In genomic region chr14:6756384-6757230, GRCm38 (mm10) we compare ENCODE assay signal across 7 mouse cellular contexts. TPM values are rescaled to one million over a fixed set of nuclear protein-coding genes. Genes with fewer than 3 reads are reported as not detected.
A peak's percentile ranks its signal among the peaks of the same experiment; 100 is the strongest.
DNase-seq lines count a peak whose midpoint lies in the region; ATAC-seq and TF ChIP-seq lines count a peak whose summit lies in the region.
"Not testable (repeated sequence)": the region's sequence is repeated elsewhere in the genome, so short reads cannot be mapped to it uniquely, and the experiment has no call there.

No protein-coding gene starts in this region.

- not testable (repeated sequence) for H3K27me3 ChIP-seq in forebrain, embryonic 13.5 days; heart, embryonic 14.5 days (ENCODE audit: control insufficient read depth, insufficient read depth, low read length); kidney, adult 2 months (replicated peaks; ENCODE audit: control insufficient read depth, insufficient read depth, low read length); liver, embryonic 11.5 days (replicated peaks; ENCODE audit: control insufficient read depth, insufficient read depth, low read length); midbrain, embryonic 15.5 days (replicated peaks); stomach, embryonic 14.5 days (ENCODE audit: control insufficient read depth, insufficient read depth, low read length)

- peak overlapping the region; percentile 62 for H3K9ac ChIP-seq in forebrain, embryonic 13.5 days
- H3K9ac ChIP-seq in heart, embryonic 14.5 days (ENCODE audit: low read length): peak overlapping the region; percentile 56
- H3K9ac ChIP-seq in liver, embryonic 11.5 days (ENCODE audit: low read depth, low read length); stomach, embryonic 14.5 days (replicated peaks; ENCODE audit: low read depth, low read length): not testable (repeated sequence)
- H3K9ac ChIP-seq in midbrain, embryonic 15.5 days: peak overlapping the region; percentile 42; the same call in 1 of the 2 replicates

- H3K27ac ChIP-seq in forebrain, embryonic 13.5 days; heart, embryonic 14.5 days (replicated peaks in 1 of 2; ENCODE audit: control insufficient read depth in 1 of 2, insufficient read depth in 1 of 2, low read depth in 2 of 2, low read length in 2 of 2); kidney, adult 2 months (ENCODE audit: insufficient read depth, low read depth, low read length); liver, embryonic 11.5 days (ENCODE audit: low read depth, low read length); stomach, embryonic 14.5 days (ENCODE audit: low read length): not testable (repeated sequence)
- peak overlapping the region; percentile 50; the same call in 1 of the 2 replicates for H3K27ac ChIP-seq in midbrain, embryonic 15.5 days

- peak overlapping the region; percentile 57 for H3K4me2 ChIP-seq in forebrain, embryonic 13.5 days
- peak overlapping the region; percentile 50 for H3K4me2 ChIP-seq in heart, embryonic 14.5 days (ENCODE audit: low read length)
- H3K4me2 ChIP-seq in liver, embryonic 11.5 days: peak overlapping the region; percentile 51
- peak overlapping the region; percentile 44 for H3K4me2 ChIP-seq in midbrain, embryonic 15.5 days
- peak overlapping the region; percentile 26; the same call in 1 of the 2 replicates for H3K4me2 ChIP-seq in stomach, embryonic 14.5 days (replicated peaks; ENCODE audit: low read depth, low read length)

- not testable (repeated sequence) for TF ChIP-seq CTCF in kidney, adult 2 months (conservative IDR thresholded peaks at IDR 0.05; ENCODE audit: insufficient read depth, insufficient read length, low read depth, low read length)

- peak; percentile 2 for DNase-seq in cerebellum, adult 11-12 months
- peak; percentile 6 for DNase-seq in kidney, adult 2 months
- DNase-seq in liver, embryonic 11.5 days (ENCODE audit: low spot score): peak; percentile 28

- H3K9me3 ChIP-seq in forebrain, embryonic 13.5 days (replicated peaks); heart, embryonic 14.5 days (ENCODE audit: control insufficient read depth, low read length); liver, embryonic 11.5 days (ENCODE audit: control insufficient read depth, low read length); midbrain, embryonic 15.5 days; stomach, embryonic 14.5 days (ENCODE audit: control insufficient read depth, low read depth, low read length): not testable (repeated sequence)

- not testable (repeated sequence) for H3K4me1 ChIP-seq in forebrain, embryonic 13.5 days; heart, embryonic 14.5 days (ENCODE audit: control insufficient read depth in 2 of 2, insufficient read depth in 2 of 2, low read length in 2 of 2); kidney, adult 2 months (ENCODE audit: control insufficient read depth, insufficient read depth, low read length); liver, embryonic 11.5 days (replicated peaks; ENCODE audit: control insufficient read depth, insufficient read depth, low read length); midbrain, embryonic 15.5 days; stomach, embryonic 14.5 days (ENCODE audit: control insufficient read depth, insufficient read depth, low read length)

- peak overlapping the region; percentile 47 for H3K4me3 ChIP-seq in forebrain, embryonic 13.5 days
- peak overlapping the region; percentile 39 to 54 for H3K4me3 ChIP-seq in heart, embryonic 14.5 days (ENCODE audit: control insufficient read depth in 1 of 2, insufficient read depth in 1 of 2, low read depth in 1 of 2, low read length in 2 of 2)
- peak overlapping the region; percentile 35 for H3K4me3 ChIP-seq in kidney, adult 2 months (ENCODE audit: insufficient read depth, low read depth, low read length)
- peak overlapping the region; percentile 41 for H3K4me3 ChIP-seq in liver, embryonic 11.5 days (ENCODE audit: low read depth, low read length)
- peak overlapping the region; percentile 46 for H3K4me3 ChIP-seq in midbrain, embryonic 15.5 days
- peak overlapping the region; percentile 31; the same call in 1 of the 2 replicates for H3K4me3 ChIP-seq in stomach, embryonic 14.5 days (ENCODE audit: low read depth, low read length)

- WGBS in forebrain, embryonic 13.5 days: under 1% methylated on average over 26 of the region's 67 CpGs
- 0% methylated on average over 33 of the region's 67 CpGs for WGBS in heart, embryonic 14.5 days
- 0% methylated on average over 29 of the region's 67 CpGs for WGBS in kidney, adult 2 months
- 1% methylated on average over 21 of the region's 67 CpGs for WGBS in liver, embryonic 11.5 days
- 2% methylated on average over 36 of the region's 67 CpGs for WGBS in midbrain, embryonic 15.5 days
- WGBS in stomach, embryonic 14.5 days: 2% methylated on average over 28 of the region's 67 CpGs

- not testable (repeated sequence) for ATAC-seq in forebrain, embryonic 13.5 days; heart, embryonic 14.5 days (ENCODE audit: insufficient number of reproducible peaks, insufficient read depth, low FRiP score, low read depth); liver, embryonic 11.5 days (replicated peaks; ENCODE audit: low FRiP score); midbrain, embryonic 15.5 days (replicated peaks); stomach, embryonic 14.5 days (ENCODE audit: insufficient number of reproducible peaks, insufficient read depth, low FRiP score, low read depth)

- not testable (repeated sequence) for H3K36me3 ChIP-seq in forebrain, embryonic 13.5 days (ENCODE audit: poor library complexity, severe bottlenecking); heart, embryonic 14.5 days (ENCODE audit: control insufficient read depth, insufficient read depth, low read length); kidney, adult 2 months (ENCODE audit: control insufficient read depth, insufficient read depth, low read length); liver, embryonic 11.5 days (ENCODE audit: control insufficient read depth, insufficient read depth, low read length); midbrain, embryonic 15.5 days (replicated peaks); stomach, embryonic 14.5 days (ENCODE audit: control insufficient read depth, insufficient read depth, low read length)

- not testable (repeated sequence) for TF ChIP-seq POLR2A in kidney, adult 2 months (IDR thresholded peaks at IDR 0.05; ENCODE audit: low read depth, low read length)

RNA-seq across cellular contexts. Expression of gene Gm3636, which starts 14.5 kb away (rescaled TPM):
- polyA plus RNA-seq in forebrain, embryonic 13.5 days (2015; fragmentation: Nextera tagmentation; extraction: Ambion mirVana): 9.1 and 9.5 TPM in 2 replicates
- 8.3 and 13.3 TPM in 2 replicates for polyA plus RNA-seq in heart, embryonic 14.5 days (2014; fragmentation: Nextera tagmentation; extraction: Ambion mirVana)
- 0.06 TPM in 1 of 2 replicates, not detected in the other for polyA plus RNA-seq in kidney, adult 2 months (2012; rRNA removed)
- polyA plus RNA-seq in liver, embryonic 11.5 days (2014; fragmentation: Nextera tagmentation; extraction: Ambion mirVana): 1.8 and 1.9 TPM in 2 replicates
- 18.6 and 20.1 TPM in 2 replicates for polyA plus RNA-seq in midbrain, embryonic 15.5 days (2015; fragmentation: Nextera tagmentation; extraction: Ambion mirVana)
- 5.7 and 8.9 TPM in 2 replicates for polyA plus RNA-seq in stomach, embryonic 14.5 days (2014; fragmentation: Nextera tagmentation; extraction: Ambion mirVana)

RNA-seq across cellular contexts. Expression of gene Gm8362, which starts 17.6 kb away (rescaled TPM):
- polyA plus RNA-seq in forebrain, embryonic 13.5 days (2015; fragmentation: Nextera tagmentation; extraction: Ambion mirVana): not detected in 2 replicates
- polyA plus RNA-seq in heart, embryonic 14.5 days (2014; fragmentation: Nextera tagmentation; extraction: Ambion mirVana): not detected in 2 replicates
- not detected in 2 replicates for polyA plus RNA-seq in kidney, adult 2 months (2012; rRNA removed)
- not detected in 2 replicates for polyA plus RNA-seq in liver, embryonic 11.5 days (2014; fragmentation: Nextera tagmentation; extraction: Ambion mirVana)
- not detected in 2 replicates for polyA plus RNA-seq in midbrain, embryonic 15.5 days (2015; fragmentation: Nextera tagmentation; extraction: Ambion mirVana)
- not detected in 2 replicates for polyA plus RNA-seq in stomach, embryonic 14.5 days (2014; fragmentation: Nextera tagmentation; extraction: Ambion mirVana)

RNA-seq across cellular contexts. Expression of gene Gm8050, which starts 36.6 kb away (rescaled TPM):
- polyA plus RNA-seq in forebrain, embryonic 13.5 days (2015; fragmentation: Nextera tagmentation; extraction: Ambion mirVana): not detected in 2 replicates
- not detected in 2 replicates for polyA plus RNA-seq in heart, embryonic 14.5 days (2014; fragmentation: Nextera tagmentation; extraction: Ambion mirVana)
- polyA plus RNA-seq in kidney, adult 2 months (2012; rRNA removed): not detected in 2 replicates
- polyA plus RNA-seq in liver, embryonic 11.5 days (2014; fragmentation: Nextera tagmentation; extraction: Ambion mirVana): not detected in 2 replicates
- not detected in 2 replicates for polyA plus RNA-seq in midbrain, embryonic 15.5 days (2015; fragmentation: Nextera tagmentation; extraction: Ambion mirVana)
- polyA plus RNA-seq in stomach, embryonic 14.5 days (2014; fragmentation: Nextera tagmentation; extraction: Ambion mirVana): not detected in 2 replicates
